Mouse (Mus musculus): ENCODE data around the gene Ttll3. TPM values are rescaled to one million over a fixed set of nuclear protein-coding genes. Genes with fewer than 3 reads are reported as not detected.
A peak's percentile ranks its signal among the peaks of the same experiment; 100 is the strongest.

The Ttll3 gene
- 4.0 and 4.2 TPM in 2 replicates for polyA plus RNA-seq (2016; fragmentation: Nextera tagmentation; extraction: Ambion mirVana)

DNA sequence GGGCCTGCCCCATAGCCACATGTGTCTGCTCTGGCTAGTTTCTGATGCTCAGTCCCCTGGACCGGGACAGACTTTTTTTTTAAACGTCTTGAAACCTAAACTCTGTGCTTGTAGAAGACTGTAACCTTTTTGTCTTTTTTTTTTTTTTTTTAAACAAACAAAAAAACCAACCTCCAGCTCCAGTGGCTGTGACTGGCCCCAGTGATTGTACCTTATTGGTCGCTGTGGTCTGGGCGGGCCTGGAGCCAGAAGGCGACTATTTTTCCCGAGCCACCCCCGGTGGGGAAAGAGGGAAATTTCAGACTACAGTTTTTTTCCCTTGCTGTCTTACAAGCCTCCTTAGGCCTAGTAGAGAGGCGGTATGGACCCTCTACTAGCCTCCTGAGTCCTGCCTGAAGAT is at the start of gene Ttll3:
TSS of gene Ttll3 (plus strand) at position 301 of the 400 bp plus-strand sequence.
- H3K36me3 ChIP-seq (replicated peaks) = peaks cover 75% of the 10 kb centered on the region
- H3K4me1 ChIP-seq = peaks cover 22% of the 10 kb centered on the region
- no peak for DNase-seq (ENCODE audit: extremely low spot score, low spot score)
- no peak within 1 kb of the TSS for H3K27ac ChIP-seq
- H3K9me3 ChIP-seq = no peaks in the 10 kb centered on the region
- H3K27me3 ChIP-seq (ENCODE audit: poor library complexity, severe bottlenecking) = peaks cover 20% of the 10 kb centered on the region
- no peak within 1 kb of the TSS for H3K4me3 ChIP-seq
- WGBS = 81% methylated on average over 8 of the region's 8 CpGs

DNA sequence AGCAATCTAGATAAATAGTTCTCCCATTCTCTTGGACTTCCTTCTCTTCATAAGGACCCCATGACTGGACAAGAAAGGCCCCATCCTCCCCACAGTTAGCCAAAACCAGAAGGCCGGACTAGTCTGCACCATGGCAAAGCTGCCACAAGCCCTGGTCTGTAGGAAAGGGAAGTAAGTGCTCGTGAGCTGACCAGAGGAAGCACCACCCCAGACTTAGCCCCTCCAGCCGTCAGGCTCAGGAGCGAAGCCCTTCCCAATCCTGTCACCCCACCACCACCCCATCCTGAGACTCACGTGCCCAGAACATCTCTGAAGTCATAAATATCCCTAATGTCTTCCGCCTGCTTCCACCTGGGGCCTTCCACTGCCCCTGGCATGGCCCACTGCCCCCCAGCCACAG is 47.5 kb upstream of the Ttll3 start:
- Histone ChIP-seq H3K36me3 (replicated peaks) (peaks cover 16% of the 10 kb centered on the region), H3K27ac (no peak overlapping the region), H3K4me1 (peaks cover 29% of the 10 kb centered on the region), H3K27me3 (ENCODE audit: poor library complexity, severe bottlenecking) (0 out of 2 replicates have a peak, but pooled peaks cover 10% of the 10 kb centered on the region), H3K4me3 (no peak overlapping the region), H3K9me3 (no peaks in the 10 kb centered on the region)
- no peak for DNase-seq (ENCODE audit: extremely low spot score, low spot score)
- 82% methylated on average over 6 of the region's 6 CpGs for WGBS

DNA sequence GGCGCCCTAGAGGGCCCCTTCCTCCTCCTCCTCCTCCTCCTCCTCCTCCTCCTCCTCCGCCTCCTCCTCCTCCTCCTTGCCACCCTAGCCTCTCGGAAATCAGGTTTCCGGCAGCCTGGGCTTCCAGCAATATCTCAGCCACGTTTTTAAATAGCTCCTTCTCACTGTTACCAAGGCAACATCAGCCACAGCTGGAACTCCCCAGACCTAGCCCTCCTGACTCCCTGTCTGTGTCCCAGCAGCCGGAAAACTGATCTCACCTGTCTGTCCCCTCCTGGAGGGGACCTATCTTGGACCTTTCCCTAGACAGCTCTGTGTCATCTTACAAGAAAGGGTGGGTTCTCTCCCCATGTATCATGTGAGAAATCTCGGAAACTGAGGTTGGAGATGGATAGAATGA is 46.8 kb upstream of the Ttll3 start:
- no peak overlapping the region for H3K4me3 ChIP-seq
- no peaks in the 10 kb centered on the region for H3K9me3 ChIP-seq
- no peak overlapping the region for H3K27ac ChIP-seq
- H3K27me3 ChIP-seq (ENCODE audit: poor library complexity, severe bottlenecking) = 0 out of 2 replicates have a peak, but pooled peaks cover 10% of the 10 kb centered on the region
- DNase-seq (ENCODE audit: extremely low spot score, low spot score) = no peak
- 58% methylated on average over 5 of the region's 7 CpGs for WGBS
- peaks cover 29% of the 10 kb centered on the region for H3K4me1 ChIP-seq
- H3K36me3 ChIP-seq (replicated peaks) = peaks cover 16% of the 10 kb centered on the region

DNA sequence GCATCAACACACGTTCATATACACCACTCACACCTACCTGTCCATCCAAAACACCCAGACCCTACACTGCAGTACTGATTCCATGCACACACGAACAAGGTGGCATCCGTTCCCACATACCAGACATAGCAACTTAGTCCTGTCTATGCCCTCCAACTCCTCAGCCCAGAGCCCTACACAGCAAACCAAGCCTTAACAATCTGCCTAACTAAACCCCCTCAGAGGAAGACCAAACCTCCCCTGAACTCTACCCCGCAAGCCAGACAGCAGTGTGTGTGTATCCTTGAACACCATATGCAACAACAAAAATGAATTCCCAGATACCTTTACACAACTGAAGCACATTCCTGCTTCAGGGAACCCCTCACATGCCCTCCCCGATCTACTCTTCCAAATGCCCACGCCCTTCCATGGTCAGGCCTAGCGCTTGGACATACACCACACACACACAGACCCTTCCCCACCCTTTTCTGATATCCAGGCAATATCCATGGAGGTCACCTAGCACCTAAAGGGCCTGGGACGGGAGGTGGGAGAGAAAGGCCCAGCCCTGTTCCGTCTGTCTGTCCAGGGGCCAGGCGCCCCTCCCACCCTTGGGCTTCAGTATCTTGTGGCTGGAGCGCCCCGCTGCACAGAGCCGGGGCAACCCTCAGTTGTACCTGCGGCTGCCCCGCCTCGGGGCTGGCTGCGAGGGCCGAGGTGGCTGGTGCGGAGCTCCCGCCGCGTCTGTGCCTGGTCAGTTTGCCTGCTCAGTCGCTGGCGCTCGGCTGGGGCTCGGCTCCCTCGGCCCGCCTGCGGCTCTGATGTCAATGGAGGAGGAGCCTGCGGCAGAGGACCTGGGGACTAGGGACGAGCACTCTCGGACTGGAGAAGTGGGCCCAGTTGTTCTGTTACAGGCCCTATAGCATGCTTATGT is 45.6 kb upstream of the Ttll3 start, which contains the start of gene Camk1:
TSS of gene Camk1 (minus strand) at position 808 of the 916 bp plus-strand sequence.
- 16% methylated on average over 32 of the region's 32 CpGs for WGBS
- H3K27ac ChIP-seq = peak within 1 kb of the TSS; percentile 88
- H3K4me1 ChIP-seq = peaks cover 29% of the 10 kb centered on the region
- no peaks in the 10 kb centered on the region for H3K9me3 ChIP-seq
- H3K36me3 ChIP-seq (replicated peaks) = peaks cover 11% of the 10 kb centered on the region; the same call in 1 of the 2 replicates
- peak; percentile 59 for DNase-seq (ENCODE audit: extremely low spot score, low spot score)
- peak within 1 kb of the TSS; percentile 69 for H3K4me3 ChIP-seq
- 0 out of 2 replicates have a peak, but pooled peaks cover 10% of the 10 kb centered on the region for H3K27me3 ChIP-seq (ENCODE audit: poor library complexity, severe bottlenecking)

DNA sequence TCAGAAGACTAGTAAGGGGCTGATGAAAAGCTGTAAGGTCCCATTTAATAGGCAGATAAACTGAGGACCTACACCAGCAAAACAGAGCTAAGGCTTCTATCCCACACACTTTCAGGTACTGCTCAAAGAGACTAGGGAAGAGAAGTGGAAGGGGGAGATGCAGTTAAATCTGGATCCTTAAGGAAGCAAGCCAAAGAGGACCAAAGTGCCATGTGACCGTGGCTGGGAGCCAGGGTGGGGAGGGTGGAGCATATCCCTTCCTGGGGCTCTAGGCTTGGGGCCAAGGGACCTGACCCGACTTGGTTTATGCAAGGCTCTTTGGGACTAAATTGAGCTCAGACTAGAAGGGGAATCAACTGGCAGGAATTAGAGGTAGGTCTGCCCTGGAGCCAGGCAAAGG is 44.7 kb upstream of the Ttll3 start:
- Histone ChIP-seq H3K27ac (peak overlapping the region; percentile 88; the same call in 1 of the 2 replicates), H3K27me3 (ENCODE audit: poor library complexity, severe bottlenecking) (0 out of 2 replicates have a peak, but pooled peaks cover 10% of the 10 kb centered on the region), H3K36me3 (replicated peaks) (peaks cover 4% of the 10 kb centered on the region; the same call in 1 of the 2 replicates), H3K9me3 (no peaks in the 10 kb centered on the region), H3K4me3 (no peak overlapping the region; the same call in 1 of the 2 replicates), H3K4me1 (peaks cover 29% of the 10 kb centered on the region)
- no peak for DNase-seq (ENCODE audit: extremely low spot score, low spot score)
- 56% methylated on average over 2 of the region's 2 CpGs for WGBS

DNA sequence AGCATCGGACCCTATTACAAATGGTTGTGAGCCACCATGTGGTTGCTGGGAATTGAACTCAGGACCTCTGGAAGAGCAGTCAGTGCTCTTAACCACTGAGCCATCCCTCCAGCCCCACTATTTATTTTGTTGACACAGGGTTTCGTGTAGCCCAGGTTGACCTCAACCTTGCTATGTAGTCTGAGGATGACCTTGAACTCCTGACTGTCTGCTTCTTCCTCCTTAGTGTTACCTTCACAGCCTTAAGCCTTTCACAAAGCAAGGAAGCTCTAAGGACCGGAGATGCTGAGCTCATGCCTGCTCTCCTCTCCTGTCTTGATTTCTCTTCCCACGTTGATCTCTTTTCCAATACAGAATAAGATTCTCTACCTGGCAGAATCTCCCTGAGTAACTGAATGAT is 42.2 kb upstream of the Ttll3 start:
- H3K27ac ChIP-seq = no peak overlapping the region
- DNase-seq (ENCODE audit: extremely low spot score, low spot score) = no peak
- H3K4me1 ChIP-seq = peaks cover 25% of the 10 kb centered on the region
- H3K4me3 ChIP-seq = no peak overlapping the region
- no peaks in the 10 kb centered on the region for H3K36me3 ChIP-seq (replicated peaks)
- WGBS = 85% methylated on average over 4 of the region's 4 CpGs
- H3K27me3 ChIP-seq (ENCODE audit: poor library complexity, severe bottlenecking) = 0 out of 2 replicates have a peak, but pooled peaks cover 10% of the 10 kb centered on the region
- no peaks in the 10 kb centered on the region for H3K9me3 ChIP-seq

DNA sequence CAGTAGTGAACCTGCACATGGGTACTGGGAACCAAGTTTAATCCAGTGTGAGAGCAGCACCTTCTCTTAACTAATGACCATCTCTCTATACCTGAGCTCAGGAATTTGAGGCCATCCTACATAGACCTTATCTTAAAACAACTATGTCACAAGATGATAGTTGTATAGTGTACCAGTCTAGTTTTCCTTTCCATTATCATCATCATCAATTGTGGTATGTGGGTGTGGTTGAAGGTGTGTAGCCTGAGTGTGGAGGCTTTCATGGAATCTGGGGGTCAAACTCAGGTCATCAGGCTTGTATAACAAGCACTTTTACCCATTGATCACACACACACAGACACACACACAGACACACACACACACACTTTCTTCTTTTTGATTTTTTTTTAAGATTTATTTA is 38.5 kb upstream of the Ttll3 start:
- DNase-seq (ENCODE audit: extremely low spot score, low spot score) = no peak
- no peaks in the 10 kb centered on the region for H3K36me3 ChIP-seq (replicated peaks)
- no peaks in the 10 kb centered on the region for H3K9me3 ChIP-seq
- H3K27me3 ChIP-seq (ENCODE audit: poor library complexity, severe bottlenecking) = no peaks in the 10 kb centered on the region
- H3K4me3 ChIP-seq = no peak overlapping the region
- no peak overlapping the region for H3K27ac ChIP-seq
- no peaks in the 10 kb centered on the region for H3K4me1 ChIP-seq

DNA sequence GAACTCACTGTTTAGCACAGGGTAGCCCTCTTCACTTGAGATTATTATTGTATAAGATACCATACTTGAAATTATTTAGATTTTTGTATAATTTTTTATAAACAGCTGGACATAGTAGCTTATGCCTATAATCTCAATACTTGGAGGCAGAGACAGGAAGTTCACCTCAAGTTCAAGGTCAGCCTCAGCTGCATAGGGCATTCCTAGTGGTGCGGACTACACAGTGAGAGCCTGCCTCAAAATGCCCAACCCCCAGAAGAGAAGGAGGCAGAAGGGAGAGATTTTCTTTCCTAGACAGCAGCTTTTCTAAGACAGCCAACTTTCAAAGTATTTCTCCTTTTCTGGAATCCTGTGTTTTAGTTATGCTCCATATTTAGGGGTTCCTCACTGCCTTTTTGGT is 37.9 kb upstream of the Ttll3 start:
- Histone ChIP-seq H3K36me3 (replicated peaks) (no peaks in the 10 kb centered on the region), H3K27ac (no peak overlapping the region), H3K4me1 (no peaks in the 10 kb centered on the region), H3K4me3 (no peak overlapping the region), H3K9me3 (no peaks in the 10 kb centered on the region), H3K27me3 (ENCODE audit: poor library complexity, severe bottlenecking) (no peaks in the 10 kb centered on the region)
- 86% methylated on average over 1 of the region's 1 CpGs for WGBS
- no peak for DNase-seq (ENCODE audit: extremely low spot score, low spot score)

DNA sequence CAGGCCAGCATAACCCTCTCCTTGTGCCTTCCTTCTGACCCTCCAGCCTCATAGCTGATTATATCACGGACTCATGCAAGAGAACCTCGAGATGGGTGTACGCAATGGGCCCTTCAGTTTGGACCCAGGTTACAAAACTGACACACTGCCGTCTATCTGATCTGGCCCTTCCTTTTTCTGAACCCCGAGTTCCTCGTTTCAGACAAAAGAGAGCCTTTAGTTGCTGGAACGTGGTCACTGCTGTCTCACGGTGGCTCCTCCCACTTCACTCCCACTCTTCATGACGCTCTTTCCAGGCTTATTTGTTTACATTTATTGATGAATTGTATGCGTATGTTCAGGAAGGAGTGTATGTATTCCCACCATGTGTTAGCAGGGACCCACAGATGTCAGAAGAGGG is 37.4 kb upstream of the Ttll3 start:
- no peaks in the 10 kb centered on the region for H3K27me3 ChIP-seq (ENCODE audit: poor library complexity, severe bottlenecking)
- H3K4me3 ChIP-seq = no peak overlapping the region
- DNase-seq (ENCODE audit: extremely low spot score, low spot score) = no peak
- H3K27ac ChIP-seq = no peak overlapping the region
- WGBS = 68% methylated on average over 10 of the region's 10 CpGs
- H3K36me3 ChIP-seq (replicated peaks) = no peaks in the 10 kb centered on the region
- H3K4me1 ChIP-seq = no peaks in the 10 kb centered on the region
- no peaks in the 10 kb centered on the region for H3K9me3 ChIP-seq

DNA sequence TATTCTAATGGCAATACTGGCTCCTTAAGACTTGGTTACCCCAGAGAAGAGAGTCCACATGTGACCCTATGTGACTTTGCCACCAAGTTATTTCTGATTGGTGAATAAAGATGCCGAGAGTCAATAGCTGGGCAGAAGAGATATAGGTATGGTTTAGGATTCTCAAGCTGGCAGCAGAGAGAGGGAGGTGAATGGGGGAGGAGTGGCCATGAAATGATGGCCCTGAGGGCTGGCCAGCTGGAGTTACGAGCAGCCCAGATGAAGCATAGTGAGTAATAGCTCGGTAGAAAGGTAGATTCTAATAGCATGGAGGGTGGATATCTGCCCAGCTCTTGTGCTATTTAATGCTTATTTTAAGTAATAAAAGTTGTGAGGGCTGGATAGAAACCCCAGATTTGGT is 36.2 kb upstream of the Ttll3 start:
- no peaks in the 10 kb centered on the region for H3K4me1 ChIP-seq
- no peak overlapping the region for H3K27ac ChIP-seq
- no peak for DNase-seq (ENCODE audit: extremely low spot score, low spot score)
- no peaks in the 10 kb centered on the region for H3K9me3 ChIP-seq
- no peak overlapping the region for H3K4me3 ChIP-seq
- H3K27me3 ChIP-seq (ENCODE audit: poor library complexity, severe bottlenecking) = no peaks in the 10 kb centered on the region
- H3K36me3 ChIP-seq (replicated peaks) = no peaks in the 10 kb centered on the region
- 85% methylated on average over 3 of the region's 3 CpGs for WGBS

DNA sequence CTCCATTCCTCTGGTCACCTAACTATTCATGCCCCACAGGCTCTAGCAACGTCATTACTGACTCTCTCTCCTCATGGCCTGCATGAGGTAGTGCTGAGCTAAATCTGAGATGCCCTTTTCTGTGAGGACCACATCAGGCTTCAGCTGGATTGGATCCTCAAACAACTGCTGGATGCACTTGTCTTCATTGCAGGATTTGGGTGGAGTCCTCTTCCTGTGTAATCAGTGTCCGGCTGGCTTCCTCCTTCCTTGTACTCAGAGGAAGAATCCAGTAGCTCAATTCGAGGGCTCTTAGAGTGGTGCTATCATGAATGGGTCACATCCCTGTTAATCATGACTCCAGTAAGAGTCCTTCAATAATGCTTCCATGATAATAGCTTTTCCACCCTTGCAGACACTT is 35.4 kb upstream of the Ttll3 start:
- Histone ChIP-seq H3K9me3 (no peaks in the 10 kb centered on the region), H3K27ac (no peak overlapping the region), H3K27me3 (ENCODE audit: poor library complexity, severe bottlenecking) (no peaks in the 10 kb centered on the region), H3K4me3 (no peak overlapping the region), H3K4me1 (no peaks in the 10 kb centered on the region), H3K36me3 (replicated peaks) (no peaks in the 10 kb centered on the region)
- 80% methylated on average over 3 of the region's 3 CpGs for WGBS
- no peak for DNase-seq (ENCODE audit: extremely low spot score, low spot score)

DNA sequence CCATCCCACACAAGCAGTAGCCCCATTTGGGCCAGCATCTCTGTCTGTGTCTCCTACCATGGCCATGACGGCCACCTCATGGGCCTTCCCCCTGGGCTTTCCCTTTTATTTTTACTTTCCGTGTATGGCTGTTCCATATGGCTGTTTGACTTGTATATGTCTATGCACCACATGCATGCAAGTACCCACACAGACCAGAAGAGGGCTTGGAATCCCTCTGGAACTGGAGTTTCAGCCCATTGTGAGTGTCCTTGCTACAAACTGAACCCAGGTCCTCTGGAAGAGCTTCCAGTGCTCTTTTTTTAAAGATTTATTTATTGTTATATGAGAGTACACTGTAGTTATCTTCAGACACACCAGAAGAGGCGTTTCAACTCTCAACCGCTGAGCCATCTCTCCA is 27.6 kb upstream of the Ttll3 start:
- Histone ChIP-seq H3K36me3 (replicated peaks) (peaks cover 6% of the 10 kb centered on the region), H3K27me3 (ENCODE audit: poor library complexity, severe bottlenecking) (no peaks in the 10 kb centered on the region), H3K27ac (no peak overlapping the region), H3K9me3 (no peaks in the 10 kb centered on the region), H3K4me3 (no peak overlapping the region), H3K4me1 (no peaks in the 10 kb centered on the region)
- DNase-seq (ENCODE audit: extremely low spot score, low spot score) = no peak
- WGBS = 72% methylated on average over 4 of the region's 4 CpGs

DNA sequence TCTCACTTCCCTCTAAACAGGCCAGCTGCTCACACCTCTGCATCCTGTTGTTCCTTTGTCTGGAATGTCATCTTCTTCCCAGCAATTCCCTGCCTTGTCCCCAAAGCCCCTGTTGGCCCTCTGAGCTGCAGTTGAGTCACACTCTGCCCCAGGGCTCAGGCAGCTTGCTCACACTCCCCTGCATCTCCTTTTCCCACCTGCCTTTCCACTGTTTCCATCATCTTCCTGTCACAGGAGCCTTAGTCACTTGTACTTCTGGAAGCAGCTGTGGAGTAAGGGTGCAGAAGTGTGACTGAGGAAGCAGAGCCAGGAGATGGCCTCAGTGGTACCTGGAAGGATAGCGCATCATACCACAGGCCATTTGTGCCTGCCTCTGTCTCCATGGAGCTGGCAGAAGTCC is 26.8 kb upstream of the Ttll3 start:
- no peak overlapping the region for H3K27ac ChIP-seq
- no peak overlapping the region for H3K4me3 ChIP-seq
- no peaks in the 10 kb centered on the region for H3K27me3 ChIP-seq (ENCODE audit: poor library complexity, severe bottlenecking)
- no peaks in the 10 kb centered on the region for H3K4me1 ChIP-seq
- DNase-seq (ENCODE audit: extremely low spot score, low spot score) = no peak
- WGBS = 92% methylated on average over 1 of the region's 1 CpGs
- H3K9me3 ChIP-seq = no peaks in the 10 kb centered on the region
- H3K36me3 ChIP-seq (replicated peaks) = peaks cover 12% of the 10 kb centered on the region
